Mouse (Mus musculus): ENCODE measurements around the gene Aarsd1. TPM values are rescaled to one million over a fixed set of nuclear protein-coding genes. Genes with fewer than 3 reads are reported as not detected.
"Not testable (repeated sequence)": the region's sequence is repeated elsewhere in the genome, so short reads cannot be mapped to it uniquely, and the experiment has no call there.

Aarsd1 gene
- polyA plus RNA-seq (2012; rRNA removed), result 51.3 and 52.7 TPM in 2 replicates

DNA sequence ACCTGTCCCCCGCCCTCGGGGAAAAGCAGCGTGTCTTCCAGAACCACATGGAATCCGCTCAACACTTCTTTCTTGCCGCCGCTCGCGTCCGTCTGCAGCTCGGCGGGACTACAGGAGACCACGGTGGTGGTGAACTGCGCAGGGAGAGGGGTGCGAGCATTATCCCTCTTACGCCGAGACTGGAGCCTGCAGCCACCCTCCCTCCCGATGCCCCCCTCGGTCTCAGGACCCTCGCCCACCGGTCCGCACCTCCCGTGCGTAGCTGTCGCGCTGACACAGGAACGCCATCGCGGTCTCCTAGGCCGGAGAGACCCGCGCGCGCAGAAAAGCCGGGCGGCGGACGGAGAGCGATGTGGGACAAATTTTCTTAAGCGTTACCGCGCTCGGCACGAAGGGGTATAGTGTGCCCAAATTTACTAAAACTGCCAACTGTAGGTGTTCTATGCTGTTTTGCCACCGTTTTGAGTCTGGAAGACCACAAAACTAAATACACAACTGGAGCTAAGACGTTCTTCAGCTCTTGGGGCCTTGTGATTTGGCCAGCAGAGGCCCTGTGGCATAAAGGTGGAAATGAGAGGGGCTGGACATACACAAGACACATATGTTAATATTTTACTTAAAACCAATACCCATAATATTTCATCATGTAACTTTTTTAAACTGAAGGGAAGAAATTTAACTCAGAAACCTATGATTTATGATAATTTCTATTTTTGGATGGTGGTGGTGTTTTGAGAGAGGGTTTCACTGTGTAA is at the start of gene Aarsd1:
Gene Aarsd1 (minus strand): TSS at position 515 of the 755 bp plus-strand sequence.
- Histone ChIP-seq H3K4me3 (ENCODE audit: insufficient read depth, low read length) (peak within 1 kb of the TSS; percentile 76), H3K4me1 (ENCODE audit: control insufficient read depth, insufficient read depth, low read length) (peaks cover 3% of the 10 kb centered on the region; the same call in 1 of the 2 replicates), H3K27ac (ENCODE audit: insufficient read depth, low read length) (peak within 1 kb of the TSS; percentile 17; the same call in 1 of the 2 replicates)
- no peak for TF ChIP-seq CTCF (IDR thresholded peaks at IDR 0.05; ENCODE audit: extremely low read depth, insufficient read depth, low read length)
- peak; percentile 21; the same call in 1 of the 2 replicates for TF ChIP-seq POLR2A (IDR thresholded peaks at IDR 0.05; ENCODE audit: extremely low read depth, insufficient read depth, low read length)

DNA sequence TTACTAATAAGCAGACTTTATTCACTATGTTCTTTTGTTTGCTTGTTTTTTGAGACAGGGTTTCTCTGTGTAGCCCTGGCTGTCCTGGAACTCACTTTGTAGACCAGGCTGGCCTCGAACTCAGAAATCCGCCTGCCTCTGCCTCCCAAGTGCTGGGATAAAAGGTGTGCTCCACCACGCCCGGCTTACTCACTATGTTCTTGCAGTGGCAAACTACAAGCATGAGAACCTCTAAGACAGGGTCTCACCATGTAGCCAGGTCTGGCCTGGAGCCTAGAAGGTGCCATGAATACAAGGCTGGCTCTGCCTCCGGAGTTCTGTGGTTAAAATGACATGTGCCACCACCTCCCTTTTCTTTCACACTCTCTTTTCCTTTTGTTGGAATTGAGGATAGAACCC is 49.1 kb upstream of the Aarsd1 start:
- H3K4me3 ChIP-seq (ENCODE audit: insufficient read depth, low read length), result peak overlapping the region; percentile 66; the same call in 1 of the 2 replicates
- not testable (repeated sequence) for H3K4me1 ChIP-seq (ENCODE audit: control insufficient read depth, insufficient read depth, low read length); H3K27ac ChIP-seq (ENCODE audit: insufficient read depth, low read length)

- Histone ChIP-seq H3K4me3 (ENCODE audit: insufficient read depth, low read length) (peak within 1 kb of the TSS; percentile 66), H3K4me1 (ENCODE audit: control insufficient read depth, insufficient read depth, low read length) (peaks cover 4% of the 10 kb centered on the region; the same call in 1 of the 2 replicates), H3K27ac (ENCODE audit: insufficient read depth, low read length) (peak within 1 kb of the TSS; percentile 68)
- TF ChIP-seq CTCF (IDR thresholded peaks at IDR 0.05; ENCODE audit: extremely low read depth, insufficient read depth, low read length), result no peak
- TF ChIP-seq POLR2A (IDR thresholded peaks at IDR 0.05; ENCODE audit: extremely low read depth, insufficient read depth, low read length), result peak; percentile 61; the same call in 1 of the 2 replicates
Observed at GRCm38 (mm10) chr11:101465869-101466551, 48.6 kb upstream of the Aarsd1 start, which contains the start of gene Vat1. Vat1 (minus strand) TSS chr11:101466230.

DNA sequence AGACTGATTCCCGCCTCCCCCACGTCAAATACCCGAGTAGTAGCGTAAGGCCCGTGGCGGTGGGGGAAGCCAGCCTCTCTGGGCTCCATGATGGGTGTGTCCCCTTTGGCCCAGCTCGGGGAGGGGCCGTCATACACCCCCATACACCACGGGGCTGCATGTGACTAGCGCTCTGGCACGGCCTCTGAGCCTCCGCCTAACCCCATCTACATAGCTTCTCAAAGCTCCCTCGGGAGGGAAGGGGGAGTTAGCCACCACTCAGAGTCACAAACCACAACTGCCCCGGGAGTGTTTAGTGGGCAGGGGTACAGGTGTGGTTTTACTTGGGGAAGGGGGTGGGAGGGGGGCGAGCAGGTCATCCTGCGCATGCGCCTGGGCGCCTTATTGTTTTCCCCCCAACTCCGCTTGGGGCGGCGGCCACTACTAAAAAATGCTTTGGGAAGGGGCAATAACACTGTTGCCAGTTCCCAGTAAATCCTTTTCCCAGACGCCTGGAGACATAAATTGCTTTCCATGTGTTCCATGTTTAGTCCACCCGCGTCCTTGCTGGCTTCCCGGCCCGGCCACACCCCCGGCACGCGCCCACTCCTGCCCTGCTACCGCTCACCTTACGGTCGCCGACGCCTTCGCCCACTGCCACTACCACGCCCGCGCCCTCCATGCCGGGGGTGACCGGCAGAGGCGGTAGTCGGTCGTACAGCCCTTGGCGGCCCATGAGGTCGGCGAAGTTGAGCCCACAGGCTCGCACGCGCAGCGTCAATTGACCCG is 47.9 kb upstream of the Aarsd1 start:
- TF ChIP-seq CTCF (IDR thresholded peaks at IDR 0.05; ENCODE audit: extremely low read depth, insufficient read depth, low read length) (no peak), POLR2A (IDR thresholded peaks at IDR 0.05; ENCODE audit: extremely low read depth, insufficient read depth, low read length) (no peak)
- Histone ChIP-seq H3K27ac (ENCODE audit: insufficient read depth, low read length) (peak overlapping the region; percentile 68), H3K4me3 (ENCODE audit: insufficient read depth, low read length) (peak overlapping the region; percentile 66), H3K4me1 (ENCODE audit: control insufficient read depth, insufficient read depth, low read length) (peaks cover 4% of the 10 kb centered on the region; the same call in 1 of the 2 replicates)

- no peak for TF ChIP-seq CTCF (IDR thresholded peaks at IDR 0.05; ENCODE audit: extremely low read depth, insufficient read depth, low read length)
- TF ChIP-seq POLR2A (IDR thresholded peaks at IDR 0.05; ENCODE audit: extremely low read depth, insufficient read depth, low read length), result no peak
- Histone ChIP-seq H3K4me3 (ENCODE audit: insufficient read depth, low read length) (peak within 1 kb of the TSS; percentile 66), H3K4me1 (ENCODE audit: control insufficient read depth, insufficient read depth, low read length) (peaks cover 4% of the 10 kb centered on the region; the same call in 1 of the 2 replicates), H3K27ac (ENCODE audit: insufficient read depth, low read length) (peak within 1 kb of the TSS; percentile 68)
Observed at GRCm38 (mm10) chr11:101464211-101465100, 47.0 kb upstream of the Aarsd1 start, which contains the start of gene Rnd2. Rnd2 (plus strand) TSS chr11:101464999.

- TF ChIP-seq CTCF (IDR thresholded peaks at IDR 0.05; ENCODE audit: extremely low read depth, insufficient read depth, low read length) (no peak), POLR2A (IDR thresholded peaks at IDR 0.05; ENCODE audit: extremely low read depth, insufficient read depth, low read length) (no peak)
- Histone ChIP-seq H3K4me1 (ENCODE audit: control insufficient read depth, insufficient read depth, low read length) (peaks cover 4% of the 10 kb centered on the region; the same call in 1 of the 2 replicates), H3K27ac (ENCODE audit: insufficient read depth, low read length) (no peak overlapping the region), H3K4me3 (ENCODE audit: insufficient read depth, low read length) (no peak overlapping the region)
Observed at GRCm38 (mm10) chr11:101462583-101463440, 45.4 kb upstream of the Aarsd1 start.

- Histone ChIP-seq H3K4me3 (ENCODE audit: insufficient read depth, low read length) (no peak overlapping the region), H3K27ac (ENCODE audit: insufficient read depth, low read length) (no peak overlapping the region), H3K4me1 (ENCODE audit: control insufficient read depth, insufficient read depth, low read length) (peaks cover 4% of the 10 kb centered on the region; the same call in 1 of the 2 replicates)
- TF ChIP-seq POLR2A (IDR thresholded peaks at IDR 0.05; ENCODE audit: extremely low read depth, insufficient read depth, low read length) (no peak), CTCF (IDR thresholded peaks at IDR 0.05; ENCODE audit: extremely low read depth, insufficient read depth, low read length) (no peak)
Observed at GRCm38 (mm10) chr11:101462141-101462540, 44.7 kb upstream of the Aarsd1 start.

- TF ChIP-seq POLR2A (IDR thresholded peaks at IDR 0.05; ENCODE audit: extremely low read depth, insufficient read depth, low read length) (no peak), CTCF (IDR thresholded peaks at IDR 0.05; ENCODE audit: extremely low read depth, insufficient read depth, low read length) (no peak)
- Histone ChIP-seq H3K27ac (ENCODE audit: insufficient read depth, low read length) (no peak overlapping the region), H3K4me1 (ENCODE audit: control insufficient read depth, insufficient read depth, low read length) (peaks cover 4% of the 10 kb centered on the region; the same call in 1 of the 2 replicates), H3K4me3 (ENCODE audit: insufficient read depth, low read length) (no peak overlapping the region)
Observed at GRCm38 (mm10) chr11:101460321-101460720, 42.9 kb upstream of the Aarsd1 start.

All from cortical plate, adult 2 months (tissue).